Mouse (Mus musculus): Measurements from ENCODE around the gene Btrc. TPM values are rescaled to one million over a fixed set of nuclear protein-coding genes. Genes with fewer than 3 reads are reported as not detected.

Gene Btrc
- polyA plus RNA-seq, 1 experiment from 2014 or later: 47.4 TPM

GRCm38 (mm10) chr19:45486206-45486991, 122.9 kb downstream of the Btrc start:
- DNase-seq (ENCODE audit: extremely low spot score, low spot score): no peak
- Histone ChIP-seq H3K27me3 (ENCODE audit: poor library complexity, severe bottlenecking) (no peaks in the 10 kb centered on the region), H3K36me3 (replicated peaks) (no peaks in the 10 kb centered on the region), H3K4me1 (peaks cover 14% of the 10 kb centered on the region), H3K4me3 (no peak overlapping the region), H3K9me3 (no peaks in the 10 kb centered on the region), H3K27ac (no peak overlapping the region)
- 89% methylated on average over 6 of the region's 6 CpGs for WGBS

- Histone ChIP-seq H3K4me3 (no peak overlapping the region), H3K27ac (no peak overlapping the region), H3K9me3 (no peaks in the 10 kb centered on the region), H3K4me1 (peaks cover 14% of the 10 kb centered on the region), H3K27me3 (ENCODE audit: poor library complexity, severe bottlenecking) (no peaks in the 10 kb centered on the region), H3K36me3 (replicated peaks) (no peaks in the 10 kb centered on the region)
- WGBS: 90% methylated on average over 3 of the region's 3 CpGs
- DNase-seq (ENCODE audit: extremely low spot score, low spot score): no peak
These were observed 123.5 kb downstream of the Btrc start for GRCm38 (mm10) chr19:45486992-45487387.

GRCm38 (mm10) chr19:45489961-45490360, 126.4 kb downstream of the Btrc start:
- H3K4me3 ChIP-seq: no peak overlapping the region
- H3K36me3 ChIP-seq (replicated peaks): no peaks in the 10 kb centered on the region
- H3K4me1 ChIP-seq: peaks cover 27% of the 10 kb centered on the region
- no peak for DNase-seq (ENCODE audit: extremely low spot score, low spot score)
- no peaks in the 10 kb centered on the region for H3K9me3 ChIP-seq
- no peaks in the 10 kb centered on the region for H3K27me3 ChIP-seq (ENCODE audit: poor library complexity, severe bottlenecking)
- H3K27ac ChIP-seq: no peak overlapping the region
- WGBS: 85% methylated on average over 6 of the region's 6 CpGs

GRCm38 (mm10) chr19:45491246-45491645, 127.7 kb downstream of the Btrc start:
- H3K36me3 ChIP-seq (replicated peaks): no peaks in the 10 kb centered on the region
- WGBS: 85% methylated on average over 7 of the region's 7 CpGs

GRCm38 (mm10) chr19:45494121-45494775, 130.7 kb downstream of the Btrc start:
- Histone ChIP-seq H3K36me3 (replicated peaks) (no peaks in the 10 kb centered on the region), H3K4me3 (no peak overlapping the region), H3K27ac (no peak overlapping the region), H3K9me3 (no peaks in the 10 kb centered on the region), H3K27me3 (ENCODE audit: poor library complexity, severe bottlenecking) (no peaks in the 10 kb centered on the region), H3K4me1 (peaks cover 31% of the 10 kb centered on the region)
- no peak for DNase-seq (ENCODE audit: extremely low spot score, low spot score)
- 56% methylated on average over 10 of the region's 10 CpGs for WGBS

More at GRCm38 (mm10) chr19:45491246-45491645, 127.7 kb downstream of the Btrc start:
- DNase-seq (ENCODE audit: extremely low spot score, low spot score): no peak
- no peak overlapping the region for H3K27ac ChIP-seq
- no peaks in the 10 kb centered on the region for H3K27me3 ChIP-seq (ENCODE audit: poor library complexity, severe bottlenecking)
- H3K4me3 ChIP-seq: no peak overlapping the region
- H3K9me3 ChIP-seq: no peaks in the 10 kb centered on the region
- H3K4me1 ChIP-seq: peaks cover 31% of the 10 kb centered on the region

- Histone ChIP-seq H3K27me3 (ENCODE audit: poor library complexity, severe bottlenecking) (no peaks in the 10 kb centered on the region), H3K4me3 (no peak overlapping the region), H3K4me1 (no peaks in the 10 kb centered on the region; the same call in 1 of the 2 replicates), H3K27ac (no peak overlapping the region), H3K36me3 (replicated peaks) (peaks cover 8% of the 10 kb centered on the region), H3K9me3 (no peaks in the 10 kb centered on the region)
- 80% methylated on average over 7 of the region's 7 CpGs for WGBS
- DNase-seq (ENCODE audit: extremely low spot score, low spot score): no peak
These were observed 141.9 kb downstream of the Btrc start for GRCm38 (mm10) chr19:45505446-45505845.

- DNase-seq (ENCODE audit: extremely low spot score, low spot score): no peak
- Histone ChIP-seq H3K36me3 (replicated peaks) (peaks cover 8% of the 10 kb centered on the region), H3K4me3 (no peak overlapping the region), H3K9me3 (no peaks in the 10 kb centered on the region), H3K4me1 (no peaks in the 10 kb centered on the region; the same call in 1 of the 2 replicates), H3K27ac (no peak overlapping the region), H3K27me3 (ENCODE audit: poor library complexity, severe bottlenecking) (no peaks in the 10 kb centered on the region)
- 82% methylated on average over 19 of the region's 19 CpGs for WGBS
These were observed 144.0 kb downstream of the Btrc start for GRCm38 (mm10) chr19:45507531-45507930.

GRCm38 (mm10) chr19:45510680-45511079, 147.1 kb downstream of the Btrc start:
- 82% methylated on average over 3 of the region's 3 CpGs for WGBS
- DNase-seq (ENCODE audit: extremely low spot score, low spot score): no peak
- H3K9me3 ChIP-seq: no peaks in the 10 kb centered on the region

GRCm38 (mm10) chr19:45511406-45511805, 147.9 kb downstream of the Btrc start:
- H3K27ac ChIP-seq: no peak overlapping the region
- no peak for DNase-seq (ENCODE audit: extremely low spot score, low spot score)
- H3K9me3 ChIP-seq: no peaks in the 10 kb centered on the region
- no peaks in the 10 kb centered on the region for H3K4me1 ChIP-seq
- WGBS: 90% methylated on average over 4 of the region's 4 CpGs
- no peak overlapping the region for H3K4me3 ChIP-seq
- H3K27me3 ChIP-seq (ENCODE audit: poor library complexity, severe bottlenecking): no peaks in the 10 kb centered on the region
- peaks cover 32% of the 10 kb centered on the region for H3K36me3 ChIP-seq (replicated peaks)

More at GRCm38 (mm10) chr19:45510680-45511079, 147.1 kb downstream of the Btrc start:
- no peak overlapping the region for H3K4me3 ChIP-seq
- no peaks in the 10 kb centered on the region for H3K4me1 ChIP-seq
- H3K36me3 ChIP-seq (replicated peaks): peaks cover 25% of the 10 kb centered on the region
- no peak overlapping the region for H3K27ac ChIP-seq
- no peaks in the 10 kb centered on the region for H3K27me3 ChIP-seq (ENCODE audit: poor library complexity, severe bottlenecking)

GRCm38 (mm10) chr19:45515341-45515740, 151.8 kb downstream of the Btrc start:
- no peaks in the 10 kb centered on the region for H3K9me3 ChIP-seq
- peaks cover 60% of the 10 kb centered on the region for H3K36me3 ChIP-seq (replicated peaks)
- DNase-seq (ENCODE audit: extremely low spot score, low spot score): no peak
- 87% methylated on average over 2 of the region's 2 CpGs for WGBS
- H3K4me3 ChIP-seq: no peak overlapping the region
- no peaks in the 10 kb centered on the region for H3K27me3 ChIP-seq (ENCODE audit: poor library complexity, severe bottlenecking)
- H3K4me1 ChIP-seq: no peaks in the 10 kb centered on the region
- H3K27ac ChIP-seq: no peak overlapping the region

- 96% methylated on average over 12 of the region's 12 CpGs for WGBS
- Histone ChIP-seq H3K4me3 (no peak overlapping the region), H3K36me3 (replicated peaks) (peaks cover 68% of the 10 kb centered on the region), H3K27me3 (ENCODE audit: poor library complexity, severe bottlenecking) (no peaks in the 10 kb centered on the region), H3K9me3 (no peaks in the 10 kb centered on the region), H3K27ac (no peak overlapping the region), H3K4me1 (no peaks in the 10 kb centered on the region)
- DNase-seq (ENCODE audit: extremely low spot score, low spot score): no peak
These were observed 152.7 kb downstream of the Btrc start for GRCm38 (mm10) chr19:45516264-45516663.

GRCm38 (mm10) chr19:45527382-45527781, 163.8 kb downstream of the Btrc start:
- Histone ChIP-seq H3K27ac (no peak overlapping the region), H3K36me3 (replicated peaks) (peaks cover 62% of the 10 kb centered on the region), H3K27me3 (ENCODE audit: poor library complexity, severe bottlenecking) (no peaks in the 10 kb centered on the region), H3K9me3 (no peaks in the 10 kb centered on the region), H3K4me1 (0 out of 2 replicates have a peak, but pooled peaks cover 5% of the 10 kb centered on the region), H3K4me3 (no peak overlapping the region)
- DNase-seq (ENCODE audit: extremely low spot score, low spot score): no peak
- 93% methylated on average over 7 of the region's 7 CpGs for WGBS

GRCm38 (mm10) chr19:45527931-45528534, 164.5 kb downstream of the Btrc start:
- WGBS: 96% methylated on average over 10 of the region's 10 CpGs
- H3K36me3 ChIP-seq (replicated peaks): peaks cover 57% of the 10 kb centered on the region
- DNase-seq (ENCODE audit: extremely low spot score, low spot score): no peak

More at GRCm38 (mm10) chr19:45527931-45528534, 164.5 kb downstream of the Btrc start:
- no peak overlapping the region for H3K27ac ChIP-seq
- no peaks in the 10 kb centered on the region for H3K27me3 ChIP-seq (ENCODE audit: poor library complexity, severe bottlenecking)
- 0 out of 2 replicates have a peak, but pooled peaks cover 5% of the 10 kb centered on the region for H3K4me1 ChIP-seq
- no peaks in the 10 kb centered on the region for H3K9me3 ChIP-seq
- H3K4me3 ChIP-seq: no peak overlapping the region

Data from forebrain, embryonic 10.5 days (tissue).